Comparison of ENCODE assay signal across 9 mouse cellular contexts in genomic region chr1:72872521-72872920, GRCm38 (mm10). TPM values are rescaled to one million over a fixed set of nuclear protein-coding genes. Genes with fewer than 3 reads are reported as not detected.
A peak's percentile ranks its signal among the peaks of the same experiment; 100 is the strongest.
DNase-seq lines count a peak whose midpoint lies in the region; ATAC-seq and TF ChIP-seq lines count a peak whose summit lies in the region.
"Had no signal": no experiment of that assay in that cellular context is flagged by ENCODE, and none has a peak within 500 bp of the region (broad histone marks: within the 10 kb centered on the region; RNA-seq: fewer than 3 reads in every experiment).

No protein-coding gene starts in this region.

- peaks cover 37% of the 10 kb centered on the region; the same call in 1 of the 2 replicates for H3K27me3 ChIP-seq in intestine, postnatal 0 days (replicated peaks; ENCODE audit: control insufficient read depth, insufficient read depth, low read length)
- H3K27me3 ChIP-seq in limb, embryonic 11.5 days (ENCODE audit: control insufficient read depth, insufficient read depth, low read length): peaks cover 14% of the 10 kb centered on the region
- peaks cover 11% of the 10 kb centered on the region for H3K27me3 ChIP-seq in midbrain, embryonic 15.5 days (replicated peaks)

- H3K36me3 ChIP-seq in intestine, postnatal 0 days (ENCODE audit: control insufficient read depth, insufficient read depth): no peaks in the 10 kb centered on the region
- H3K36me3 ChIP-seq in limb, embryonic 11.5 days (ENCODE audit: control insufficient read depth, insufficient read depth, low read length): no peaks in the 10 kb centered on the region
- H3K36me3 ChIP-seq in midbrain, embryonic 15.5 days (replicated peaks): no peaks in the 10 kb centered on the region
- H3K36me3 ChIP-seq: liver, embryonic 15.5 days had no signal

- peak; percentile 43 for DNase-seq in ovary, adult 18-20 months (ENCODE audit: low spot score)
- DNase-seq in ovary, postnatal 14 days (ENCODE audit: low spot score): no peak
- peak; percentile 96 for DNase-seq in embryo, embryonic 10.5 days (ENCODE audit: low spot score)
- DNase-seq in limb, embryonic 11.5 days (ENCODE audit: low spot score): peak; percentile 85
- peak; percentile 65 for DNase-seq in urinary bladder, postnatal 25 days (ENCODE audit: low spot score)

- 0 out of 2 replicates have a peak, but pooled peaks have one; percentile 29 for ATAC-seq in granulocyte monocyte progenitor cell, adult 5-6 weeks (replicated peaks; ENCODE audit: poor library complexity, severe bottlenecking)
- 0 out of 2 replicates have a peak, but pooled peaks have one; percentile 28 for ATAC-seq in intestine, postnatal 0 days
- peak; percentile 37; the same call in 1 of the 2 replicates for ATAC-seq in limb, embryonic 11.5 days (ENCODE audit: insufficient number of reproducible peaks, low FRiP score, low TSS enrichment, low read depth)
- ATAC-seq in midbrain, embryonic 15.5 days (replicated peaks): peak; percentile 61

- H3K9me3 ChIP-seq in intestine, postnatal 0 days (ENCODE audit: control insufficient read depth): no peaks in the 10 kb centered on the region
- no peaks in the 10 kb centered on the region for H3K9me3 ChIP-seq in limb, embryonic 11.5 days (ENCODE audit: control insufficient read depth, low read length)
- no peaks in the 10 kb centered on the region for H3K9me3 ChIP-seq in midbrain, embryonic 15.5 days
- H3K9me3 ChIP-seq: liver, embryonic 15.5 days had no signal

- H3K4me1 ChIP-seq in intestine, postnatal 0 days (replicated peaks; ENCODE audit: control insufficient read depth, insufficient read depth, low read length): peaks cover 3% of the 10 kb centered on the region
- peaks cover 20% of the 10 kb centered on the region; the same call in 1 of the 2 replicates for H3K4me1 ChIP-seq in limb, embryonic 11.5 days (ENCODE audit: control insufficient read depth, insufficient read depth, low read length)
- peaks cover 58% of the 10 kb centered on the region for H3K4me1 ChIP-seq in midbrain, embryonic 15.5 days

- no peak for TF ChIP-seq CTCF in intestine, postnatal 0 days (IDR thresholded peaks at IDR 0.05; ENCODE audit: low read depth)

- peak overlapping the region; percentile 83 for H3K4me2 ChIP-seq in intestine, postnatal 0 days (replicated peaks; ENCODE audit: low read depth)
- peak overlapping the region; percentile 85 for H3K4me2 ChIP-seq in limb, embryonic 11.5 days (ENCODE audit: low read depth, severe bottlenecking)
- H3K4me2 ChIP-seq in midbrain, embryonic 15.5 days: peak overlapping the region; percentile 99

- 0% methylated on average over 8 of the region's 8 CpGs for WGBS in intestine, postnatal 0 days
- 0% methylated on average over 8 of the region's 8 CpGs for WGBS in limb, embryonic 11.5 days
- WGBS in midbrain, embryonic 15.5 days: 2% methylated on average over 8 of the region's 8 CpGs

- H3K9ac ChIP-seq in intestine, postnatal 0 days (ENCODE audit: low read depth, low read length): no peak overlapping the region
- H3K9ac ChIP-seq in limb, embryonic 11.5 days (ENCODE audit: low read length): no peak overlapping the region
- H3K9ac ChIP-seq in midbrain, embryonic 15.5 days: no peak overlapping the region
- H3K9ac ChIP-seq: liver, embryonic 15.5 days had no signal

- H3K27ac ChIP-seq in intestine, postnatal 0 days (ENCODE audit: low read depth, low read length): no peak overlapping the region
- no peak overlapping the region for H3K27ac ChIP-seq in limb, embryonic 11.5 days (replicated peaks; ENCODE audit: low read depth, low read length)
- 0 out of 2 replicates have a peak overlapping the region, but pooled peaks have one; percentile 84 for H3K27ac ChIP-seq in midbrain, embryonic 15.5 days
- H3K27ac ChIP-seq: liver, embryonic 15.5 days had no signal

- peak overlapping the region; percentile 49 for H3K4me3 ChIP-seq in intestine, postnatal 0 days (ENCODE audit: low read depth, low read length)
- peak overlapping the region; percentile 64 for H3K4me3 ChIP-seq in limb, embryonic 11.5 days (ENCODE audit: low read depth, low read length)
- peak overlapping the region; percentile 58 for H3K4me3 ChIP-seq in midbrain, embryonic 15.5 days

RNA-seq across cellular contexts. Expression of gene Igfbp5, which starts 2.2 kb away (rescaled TPM):
- total RNA-seq in granulocyte monocyte progenitor cell, adult 5-6 weeks (2014; fragmentation: Nextera tagmentation): not detected in 2 replicates
- 0.09 TPM in 1 of 2 replicates, not detected in the other for total RNA-seq in granulocyte monocyte progenitor cell, adult 5-6 weeks (2017)
- 14.3 and 14.6 TPM in 2 replicates for polyA plus RNA-seq in intestine, postnatal 0 days (2015; fragmentation: Nextera tagmentation; extraction: Ambion mirVana)
- polyA plus RNA-seq in limb, embryonic 11.5 days (2014; fragmentation: Nextera tagmentation; extraction: Ambion mirVana): 47.0 and 48.4 TPM in 2 replicates
- polyA plus RNA-seq in midbrain, embryonic 15.5 days (2015; fragmentation: Nextera tagmentation; extraction: Ambion mirVana): 38.4 and 39.6 TPM in 2 replicates

RNA-seq across cellular contexts. Expression of gene Igfbp2, which starts 48.2 kb away (rescaled TPM):
- not detected in 2 replicates for total RNA-seq in granulocyte monocyte progenitor cell, adult 5-6 weeks (2014; fragmentation: Nextera tagmentation)
- not detected in 2 replicates for total RNA-seq in granulocyte monocyte progenitor cell, adult 5-6 weeks (2017)
- 75.6 and 94.0 TPM in 2 replicates for polyA plus RNA-seq in intestine, postnatal 0 days (2015; fragmentation: Nextera tagmentation; extraction: Ambion mirVana)
- 262 and 290 TPM in 2 replicates for polyA plus RNA-seq in limb, embryonic 11.5 days (2014; fragmentation: Nextera tagmentation; extraction: Ambion mirVana)
- 329 and 430 TPM in 2 replicates for polyA plus RNA-seq in midbrain, embryonic 15.5 days (2015; fragmentation: Nextera tagmentation; extraction: Ambion mirVana)
